Mouse (Mus musculus): Measurements from ENCODE around the gene Smad5.

The Smad5 gene

GRCm38 (mm10) chr13:56757201-56757600 lies 54.4 kb downstream of the Smad5 start:
- peak; percentile 66 for DNase-seq

- peak; percentile 93 for DNase-seq
Observed at GRCm38 (mm10) chr13:56758492-56758891, 55.7 kb downstream of the Smad5 start.

DNA sequence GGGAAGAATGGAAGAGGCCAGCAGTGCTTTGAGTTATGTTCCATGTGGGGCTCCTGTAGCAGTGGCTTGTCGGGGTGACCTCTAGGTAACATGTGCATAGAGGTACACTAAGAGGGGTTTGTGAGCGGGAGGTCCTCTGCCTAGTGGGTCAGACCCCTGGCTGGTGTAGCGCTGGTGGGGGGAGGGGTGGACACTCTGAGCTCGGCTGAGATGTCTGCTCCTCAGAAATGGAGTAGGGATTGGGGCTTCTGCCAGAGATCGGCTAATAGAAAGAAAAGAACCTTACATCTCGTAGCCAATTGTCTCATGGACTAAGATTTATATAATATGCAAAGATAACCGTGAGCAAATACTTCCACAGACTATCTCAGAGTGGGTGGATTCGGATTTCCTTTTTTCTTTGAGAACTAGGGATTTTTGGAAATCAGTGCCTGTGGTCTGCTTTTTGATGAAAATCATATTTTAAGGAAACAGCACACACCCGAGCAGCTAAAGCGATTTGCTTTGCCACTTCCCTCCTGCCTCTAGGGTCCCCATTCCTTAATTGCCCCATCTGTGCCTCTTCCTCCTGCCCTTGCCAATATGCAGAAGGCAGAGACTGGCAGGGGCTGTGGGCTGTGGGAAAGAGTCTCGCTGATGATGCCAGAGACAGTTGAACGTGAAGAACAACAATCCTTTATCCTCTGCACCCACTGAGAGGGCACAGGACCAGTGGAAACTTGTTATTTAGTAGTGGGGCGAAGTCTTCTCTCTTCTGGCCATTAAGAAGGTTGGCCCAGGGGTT lies 59.8 kb downstream of the Smad5 start:
- DNase-seq = no peak

- no peak for DNase-seq
Observed at GRCm38 (mm10) chr13:56765284-56766032, 62.6 kb downstream of the Smad5 start.

- no peak for DNase-seq
Observed at GRCm38 (mm10) chr13:56766211-56766610, 63.4 kb downstream of the Smad5 start.

DNA sequence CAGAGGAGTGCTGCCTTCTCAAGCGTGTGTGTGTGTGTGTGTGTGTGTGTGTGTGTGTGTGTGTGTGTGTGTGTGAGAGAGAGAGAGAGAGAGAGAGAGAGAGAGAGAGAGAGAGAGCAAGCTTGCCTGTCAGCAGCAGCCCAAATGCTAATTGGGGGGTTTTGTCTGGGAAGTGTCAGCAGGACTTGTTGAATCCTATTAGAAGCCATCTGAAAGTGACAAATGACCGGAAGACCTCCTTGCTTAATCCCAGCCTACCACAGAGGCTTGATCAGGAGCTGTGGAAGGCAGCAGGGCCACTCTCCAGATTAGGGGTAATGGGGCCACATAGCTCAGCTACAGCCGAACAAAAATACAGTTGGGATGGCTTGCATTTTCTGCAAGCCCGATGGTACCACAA lies 66.6 kb downstream of the Smad5 start:
- no peak for DNase-seq

DNA sequence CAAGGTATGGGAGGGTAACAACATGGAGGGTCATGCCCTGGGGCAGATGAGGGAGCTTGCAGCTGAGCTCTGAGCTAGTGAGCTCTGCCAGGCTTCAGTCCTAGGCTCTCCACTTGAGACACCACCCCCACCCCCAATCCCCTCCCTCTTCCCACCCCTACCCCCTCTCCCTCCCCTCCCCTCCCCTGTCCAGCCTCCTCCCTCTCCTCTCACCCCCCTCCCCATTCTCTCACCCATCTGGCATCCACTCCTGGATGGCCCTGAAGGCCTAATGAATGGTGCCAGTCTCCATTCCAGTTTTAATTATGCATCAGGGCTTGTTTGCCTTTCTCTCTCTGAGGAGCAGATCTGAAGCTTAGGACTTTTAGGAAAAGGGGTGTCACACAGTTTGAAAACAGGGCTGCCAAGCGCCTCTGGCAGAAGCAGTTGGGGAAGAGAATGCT lies 67.3 kb downstream of the Smad5 start:
- DNase-seq = no peak

GRCm38 (mm10) chr13:56770786-56771185 lies 68.0 kb downstream of the Smad5 start:
- no peak for DNase-seq

GRCm38 (mm10) chr13:56772592-56772991 lies 69.8 kb downstream of the Smad5 start:
- DNase-seq = no peak

- DNase-seq = no peak
Observed at GRCm38 (mm10) chr13:56773262-56773870, 70.6 kb downstream of the Smad5 start.

GRCm38 (mm10) chr13:56774304-56774703 lies 71.5 kb downstream of the Smad5 start:
- DNase-seq = no peak

DNA sequence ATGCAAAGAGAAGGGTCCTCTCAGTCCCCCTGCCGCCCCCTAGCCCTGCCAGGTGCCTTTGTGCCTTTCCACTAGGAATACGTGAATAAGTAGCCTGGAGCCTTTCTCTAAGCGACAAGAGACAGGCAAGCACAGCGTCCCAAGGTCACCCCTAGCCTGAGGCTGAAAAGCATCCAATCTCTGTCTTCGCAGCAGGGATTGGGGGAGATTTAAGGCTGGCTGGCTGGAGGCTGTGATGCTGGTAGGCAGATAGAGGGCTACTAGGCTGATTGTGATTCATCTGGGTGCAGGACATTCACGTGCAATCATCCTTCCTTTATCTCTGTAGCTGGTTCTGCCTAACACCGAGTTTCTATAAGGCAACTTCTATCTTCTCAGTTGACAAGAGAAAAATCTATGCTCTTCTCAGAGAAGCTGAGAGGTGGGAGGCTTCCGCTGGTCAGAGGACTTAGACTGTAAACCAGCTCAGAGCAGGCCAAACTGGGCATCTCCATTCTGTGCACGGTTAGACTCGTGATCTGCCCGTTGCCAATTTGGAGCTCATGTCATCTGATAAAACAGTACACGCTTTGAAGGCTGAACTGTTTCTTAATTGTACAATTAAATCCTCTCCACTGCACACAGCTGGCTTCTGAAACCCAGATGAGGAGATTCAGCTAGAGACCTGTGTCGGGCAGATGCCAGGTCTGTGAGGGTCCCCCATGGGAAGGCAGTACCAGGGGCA lies 78.1 kb downstream of the Smad5 start:
- DNase-seq = no peak

GRCm38 (mm10) chr13:56781697-56782096 lies 78.9 kb downstream of the Smad5 start:
- DNase-seq = no peak

- no peak for DNase-seq
Observed at GRCm38 (mm10) chr13:56782621-56783020, 79.8 kb downstream of the Smad5 start.

GRCm38 (mm10) chr13:56790683-56791082 lies 87.9 kb downstream of the Smad5 start:
- no peak for DNase-seq
